Mouse (Mus musculus) CH12.LX (cell line): ENCODE data around the gene Gm21750. TPM values are rescaled to one million over a fixed set of nuclear protein-coding genes. Genes with fewer than 3 reads are reported as not detected.
"Not testable (repeated sequence)": the region's sequence is repeated elsewhere in the genome, so short reads cannot be mapped to it uniquely, and the experiment has no call there.

Experiments
- DNase-seq: peaks from one replicate; pipeline ENCODE4 v3.0.0-alpha.2; 2013; ENCODE audit errors: extremely low read depth
- H3K27ac ChIP-seq: 2 replicates; pipeline ENCODE4 v1.5.1; 2012; ENCODE audit warnings: low read depth, mild to moderate bottlenecking, control low read depth, moderate library complexity; ENCODE audit not compliant: insufficient read depth
- H3K27me3 ChIP-seq: replicated peaks from 2 replicates; pipeline ENCODE3; 2012; ENCODE audit warnings: inconsistent platforms
- H3K36me3 ChIP-seq, 2 experiments: replicated peaks in 1 of 2; 2 replicates each; pipeline versions ENCODE3 to v1.6.1; 2012; ENCODE audit warnings: inconsistent platforms in 1 of 2, low read length in 1 of 2, mild to moderate bottlenecking in 1 of 2, mixed read lengths in 1 of 2, moderate library complexity in 1 of 2; ENCODE audit not compliant: control insufficient read depth in 1 of 2, insufficient read depth in 1 of 2
- H3K4me1 ChIP-seq, 2 experiments: 2 replicates each; pipeline ENCODE4 v1.6.1; 2012; ENCODE audit warnings: inconsistent platforms in 1 of 2, moderate library complexity in 1 of 2; ENCODE audit not compliant: insufficient read depth in 2 of 2, control insufficient read depth in 1 of 2
- H3K4me2 ChIP-seq: 2 replicates; pipeline ENCODE4 v1.6.1; 2012; ENCODE audit warnings: low read depth, mild to moderate bottlenecking, control low read depth; ENCODE audit not compliant: poor library complexity, insufficient read depth, severe bottlenecking
- H3K4me3 ChIP-seq, 3 experiments: fragments of 150-350 bp in 1 of 3; sonication (generic) in 1 of 3; replicated peaks in 1 of 3; 2 replicates each; pipeline versions ENCODE3 to v1.5.1; 2011 to 2012; ENCODE audit warnings: low read depth in 2 of 3, low read length in 2 of 3, mild to moderate bottlenecking in 2 of 3, moderate library complexity in 2 of 3, control low read depth in 1 of 3, improper control_type of control experiment in 1 of 3, inconsistent platforms in 1 of 3, mixed read lengths in 1 of 3; ENCODE audit not compliant: poor library complexity in 1 of 3
- H3K79me2 ChIP-seq: replicated peaks from 2 replicates; pipeline ENCODE4 v1.6.1; 2012; ENCODE audit warnings: mild to moderate bottlenecking, moderate library complexity; ENCODE audit not compliant: control insufficient read depth, poor library complexity, insufficient read depth, severe bottlenecking; ENCODE audit errors: extremely low read depth
- H3K9ac ChIP-seq: 2 replicates; pipeline ENCODE4 v1.6.1; 2012; ENCODE audit warnings: low read depth, mild to moderate bottlenecking, control low read depth, moderate library complexity; ENCODE audit not compliant: insufficient read depth
- H3K9me3 ChIP-seq: replicated peaks from 2 replicates; pipeline ENCODE3; 2012; ENCODE audit warnings: low read length, inconsistent platforms, mixed read lengths
- BHLHE40 ChIP-seq: IDR thresholded peaks from 2 replicates; pipeline ENCODE4 v1.6.1; 2011; ENCODE audit warnings: mild to moderate bottlenecking, low read depth, low read length, improper control_type of control experiment
- CHD1 ChIP-seq: IDR thresholded peaks from 2 replicates; pipeline ENCODE4 v1.6.1; 2012; ENCODE audit warnings: low read depth, low read length, improper control_type of control experiment, inconsistent platforms
- E2F4 ChIP-seq: IDR thresholded peaks from 2 replicates; pipeline ENCODE4 v1.6.1; 2011; ENCODE audit warnings: low read depth, low read length, improper control_type of control experiment; ENCODE audit not compliant: insufficient replicate concordance
- ETS1 ChIP-seq: conservative IDR thresholded peaks from 2 replicates; pipeline ENCODE4 v1.6.1; 2012; ENCODE audit warnings: low read depth, mild to moderate bottlenecking, inconsistent platforms, low read length, improper control_type of control experiment, moderate library complexity
- GABPA ChIP-seq: IDR thresholded peaks from 2 replicates; pipeline ENCODE4 v1.6.1; 2012; ENCODE audit warnings: low read depth, low read length, improper control_type of control experiment, inconsistent platforms; ENCODE audit not compliant: insufficient replicate concordance
- IRF4 ChIP-seq: IDR thresholded peaks from 2 replicates; pipeline ENCODE4 v1.6.1; 2014; ENCODE audit warnings: low read depth, mild to moderate bottlenecking, inconsistent platforms, low read length, improper control_type of control experiment
- MAX ChIP-seq: IDR thresholded peaks from 2 replicates; pipeline ENCODE4 v1.6.1; 2011; ENCODE audit warnings: low read length, improper control_type of control experiment
- MAZ ChIP-seq: IDR thresholded peaks from 2 replicates; pipeline ENCODE4 v1.6.1; 2012; ENCODE audit warnings: low read depth, mild to moderate bottlenecking, inconsistent platforms, low read length, improper control_type of control experiment, moderate library complexity
- MEF2A ChIP-seq: IDR thresholded peaks from 2 replicates; pipeline ENCODE4 v1.6.1; 2014; ENCODE audit warnings: low read depth, mild to moderate bottlenecking, inconsistent platforms, low read length, improper control_type of control experiment, borderline replicate concordance
- MYC ChIP-seq: IDR thresholded peaks from 2 replicates; pipeline ENCODE4 v1.6.1; 2011; ENCODE audit warnings: low read depth, mild to moderate bottlenecking, improper control_type of control experiment, low read length
- NELFE ChIP-seq: IDR thresholded peaks from 2 replicates; pipeline ENCODE4 v1.6.1; 2011; ENCODE audit warnings: low read depth, low read length, improper control_type of control experiment
- NRF1 ChIP-seq: IDR thresholded peaks from 2 replicates; pipeline ENCODE4 v1.6.1; 2014; ENCODE audit warnings: low read depth, mild to moderate bottlenecking, inconsistent platforms, low read length, improper control_type of control experiment, moderate library complexity
- POLR2A ChIP-seq: IDR thresholded peaks from 2 replicates; pipeline ENCODE4 v1.6.1; 2011; ENCODE audit warnings: low read depth, mild to moderate bottlenecking, improper control_type of control experiment, low read length
- POLR2AphosphoS2 ChIP-seq: IDR thresholded peaks from 2 replicates; pipeline ENCODE4 v1.6.1; 2011; ENCODE audit warnings: low read depth, low read length, improper control_type of control experiment
- RAD21 ChIP-seq: IDR thresholded peaks from 2 replicates; pipeline ENCODE4 v1.6.1; 2011; ENCODE audit warnings: low read depth, mild to moderate bottlenecking, low read length, improper control_type of control experiment, moderate library complexity
- SIN3A ChIP-seq: IDR thresholded peaks from 2 replicates; pipeline ENCODE4 v1.6.1; 2012; ENCODE audit warnings: low read length, improper control_type of control experiment, inconsistent platforms
- SMC3 ChIP-seq: IDR thresholded peaks from 2 replicates; pipeline ENCODE4 v1.6.1; 2011; ENCODE audit warnings: low read depth, low read length, improper control_type of control experiment
- TCF12 ChIP-seq: IDR thresholded peaks from 2 replicates; pipeline ENCODE4 v1.6.1; 2014; ENCODE audit warnings: low read depth, mild to moderate bottlenecking, inconsistent platforms, low read length, improper control_type of control experiment
- UBTF ChIP-seq: IDR thresholded peaks from 2 replicates; pipeline ENCODE4 v1.6.1; 2012; ENCODE audit warnings: low read depth, mild to moderate bottlenecking, inconsistent platforms, low read length, improper control_type of control experiment, moderate library complexity
- ZKSCAN1 ChIP-seq: IDR thresholded peaks from 2 replicates; pipeline ENCODE4 v1.6.1; 2012; ENCODE audit warnings: low read depth, inconsistent platforms, low read length, improper control_type of control experiment, borderline replicate concordance
- dilution Hi-C: fragments of 300-500 bp; cut with MboI; formaldehyde crosslinking; loops from 2 replicates; pipeline ENCODE4 v1.14.3; 2020; ENCODE audit warnings: low sequenced_read_pairs; ENCODE audit not compliant: extremely low pct_unique_long_range_greater_than_20kb, extremely low pct_ligation_motif_present
- in situ Hi-C: fragments of 300-500 bp; cut with MboI; formaldehyde crosslinking; loops from 3 replicates; pipeline ENCODE4 v1.14.3; 2019; ENCODE audit warnings: low sequenced_read_pairs, low pct_ligation_motif_present, low pct_unique_long_range_greater_than_20kb, mixed read lengths
- polyA plus RNA-seq: library from polyadenylated mRNA; unstranded; fragments of >175 nt; gene quantifications from 2 replicates; pipeline ENCODE4 v1.2.1, GENCODE M21; 2012; ENCODE audit warnings: low read depth; ENCODE audit not compliant: insufficient read length
- total RNA-seq, 2 experiments: library from RNA; depleted of rRNA; stranded (reverse); fragments of 300-350 nt in 1 of 2; fragments of >200 nt in 1 of 2; gene quantifications; 2 replicates each; pipeline ENCODE4 v1.2.3; 2012 to 2014

The Gm21750 gene
- not detected in 2 replicates for total RNA-seq (2012; rRNA removed)
- total RNA-seq (2014; rRNA removed): not detected in 2 replicates
- polyA plus RNA-seq: not detected in 2 replicates

DNA sequence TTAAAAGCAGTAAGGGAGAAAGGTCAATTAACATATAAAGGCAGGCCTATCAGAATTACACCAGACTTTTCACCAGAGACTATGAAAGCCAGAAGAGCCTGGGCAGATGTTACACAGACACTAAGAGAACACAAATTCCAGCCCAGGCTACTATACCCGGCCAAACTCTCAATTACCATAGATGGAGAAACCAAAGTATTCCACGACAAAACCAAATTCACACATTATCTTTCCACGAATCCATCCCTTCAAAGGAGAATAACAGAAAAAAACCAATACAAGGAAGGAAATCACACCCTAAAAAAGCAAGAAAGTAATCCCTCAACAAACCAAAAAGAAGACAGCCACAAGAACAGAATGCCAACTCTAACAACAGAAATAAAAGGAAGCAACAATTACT, at the start of gene Gm21750:
TSS of gene Gm21750 (plus strand) at position 301 of the 400 bp plus-strand sequence.
- DNase-seq, in situ Hi-C loops: not testable (repeated sequence)

DNA sequence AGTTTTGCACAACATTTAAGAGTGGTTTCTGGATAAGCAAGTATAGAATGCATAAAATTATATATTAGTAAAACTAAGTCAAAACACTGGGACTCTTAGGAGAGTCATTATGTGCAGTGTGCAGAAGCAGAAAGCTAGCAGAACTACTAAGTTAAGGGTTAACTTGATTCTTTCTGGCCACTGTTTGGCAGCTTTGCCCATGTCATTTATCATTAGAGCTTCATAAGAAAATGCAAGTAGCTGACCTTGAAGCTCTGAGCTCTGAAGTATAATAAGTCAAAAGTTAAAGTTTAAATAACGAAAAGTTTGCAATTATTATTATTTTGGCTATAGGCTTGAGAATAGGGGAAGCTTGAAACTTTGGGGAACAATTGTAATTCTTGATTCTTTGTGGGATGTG, 46.1 kb upstream of the Gm21750 start:
- H3K36me3 ChIP-seq, in situ Hi-C loops, dilution Hi-C loops, H3K4me2 ChIP-seq, H3K4me1 ChIP-seq, H3K27ac ChIP-seq, H3K4me3 ChIP-seq, H3K9ac ChIP-seq, H3K79me2 ChIP-seq, DNase-seq, H3K9me3 ChIP-seq, H3K27me3 ChIP-seq: not testable (repeated sequence)

More for the DNA sequence above, at the start of gene Gm21750:
- H3K36me3 ChIP-seq, H3K4me1 ChIP-seq, H3K4me3 ChIP-seq, H3K79me2 ChIP-seq, H3K27ac ChIP-seq, H3K27me3 ChIP-seq, H3K4me2 ChIP-seq, H3K9ac ChIP-seq, dilution Hi-C loops, H3K9me3 ChIP-seq: not testable (repeated sequence)

DNA sequence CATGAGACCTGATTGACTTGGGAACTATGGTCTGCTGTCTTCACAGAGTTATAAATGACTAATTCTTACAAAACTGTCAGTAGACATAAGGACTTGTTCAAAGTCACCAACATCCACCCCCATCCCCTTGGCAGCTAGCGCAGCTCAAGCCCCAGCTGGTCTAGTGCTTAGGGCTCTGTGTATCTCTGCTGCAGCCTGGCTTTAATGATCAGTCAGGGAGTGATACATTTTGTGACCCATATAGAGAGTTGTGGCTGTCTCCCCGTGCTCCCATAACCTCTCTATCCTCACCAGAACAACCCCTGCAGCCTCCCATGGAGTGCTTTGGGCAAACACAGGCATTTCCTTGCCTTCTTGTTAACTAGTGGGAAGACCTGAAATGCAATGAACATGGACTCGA, 40.1 kb upstream of the Gm21750 start:
- Histone ChIP-seq H3K9ac (no peak overlapping the region), H3K4me1 (peaks cover 0 to 4% of the 10 kb centered on the region in 2 experiments; a peak in 1 of 4 replicates)
- TF ChIP-seq SIN3A: no peak
- TF ChIP-seq MEF2A: no peak
- TF ChIP-seq ZKSCAN1: no peak
- no peak for TF ChIP-seq CHD1
- TF ChIP-seq, all 38 proteins: peak for 0
- H3K36me3 ChIP-seq: no peaks in the 10 kb centered on the region
- dilution Hi-C loops: no loop called here
- no peak overlapping the region for H3K4me3 ChIP-seq
- DNase-seq: no peak
- in situ Hi-C loops: no loop called here
- peaks cover 2% of the 10 kb centered on the region for H3K9me3 ChIP-seq
- no peaks in the 10 kb centered on the region for H3K79me2 ChIP-seq
- H3K4me2 ChIP-seq: no peak overlapping the region
- H3K27ac ChIP-seq: no peak overlapping the region
- no peaks in the 10 kb centered on the region for H3K27me3 ChIP-seq

GRCm38 (mm10) chr14:73622988-73623387, 38.0 kb upstream of the Gm21750 start:
- H3K4me1 ChIP-seq: no peaks in the 10 kb centered on the region
- H3K4me2 ChIP-seq: no peak overlapping the region
- H3K36me3 ChIP-seq: no peaks in the 10 kb centered on the region
- DNase-seq: no peak
- dilution Hi-C loops: no loop called here
- H3K27me3 ChIP-seq: no peaks in the 10 kb centered on the region
- H3K79me2 ChIP-seq: no peaks in the 10 kb centered on the region
- no peak overlapping the region for H3K4me3 ChIP-seq
- H3K9me3 ChIP-seq: peaks cover 2% of the 10 kb centered on the region
- H3K27ac ChIP-seq: no peak overlapping the region
- no peak overlapping the region for H3K9ac ChIP-seq
- in situ Hi-C loops: no loop called here
- no peak for TF ChIP-seq BHLHE40
- no peak for TF ChIP-seq RAD21
- no peak for TF ChIP-seq MAX
- no peak for TF ChIP-seq SIN3A
- no peak for TF ChIP-seq E2F4
- TF ChIP-seq IRF4: no peak
- TF ChIP-seq NRF1: no peak
- no peak for TF ChIP-seq MYC
- no peak for TF ChIP-seq POLR2A
- no peak for TF ChIP-seq UBTF
- TF ChIP-seq MAZ: no peak
- TF ChIP-seq TCF12: no peak
- no peak for TF ChIP-seq NELFE
- TF ChIP-seq POLR2AphosphoS2: no peak
- no peak for TF ChIP-seq SMC3
- no peak for TF ChIP-seq ETS1
- no peak for TF ChIP-seq GABPA
